Mouse (Mus musculus): Measurements from ENCODE around the gene Dcx. TPM values are rescaled to one million over a fixed set of nuclear protein-coding genes. Genes with fewer than 3 reads are reported as not detected.

Gene Dcx
- polyA plus RNA-seq (2011; ENCODE audit: insufficient read depth, insufficient read length, low replicate concordance, missing spikeins): not detected in 2 replicates

DNA sequence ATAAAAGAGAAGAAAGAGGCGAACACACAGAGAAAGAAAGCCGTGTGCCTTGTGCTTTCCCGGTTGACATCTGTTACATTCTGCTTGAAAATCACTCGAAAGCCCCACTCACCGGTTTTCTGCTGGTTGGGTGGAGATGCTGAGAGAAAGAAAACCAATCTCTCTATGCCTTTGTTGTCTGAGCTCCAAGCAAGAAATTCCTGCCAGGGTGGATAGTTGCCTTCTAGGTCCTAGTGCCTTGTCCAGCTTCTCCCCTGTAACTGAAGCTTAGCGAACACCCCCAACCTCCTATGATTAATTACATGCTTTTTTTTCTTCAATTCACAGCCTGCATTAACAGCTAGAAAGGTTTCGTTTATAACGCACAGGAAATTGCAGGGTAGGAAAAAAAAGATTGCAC, at the start of gene Dcx:
Gene Dcx, minus strand, starts transcription at position 354 of the 400 bp plus-strand sequence.
- TF ChIP-seq CTCF (IDR thresholded peaks at IDR 0.05; ENCODE audit: control insufficient read depth, insufficient read depth, low read length): no peak
- TF ChIP-seq POLR2A (IDR thresholded peaks at IDR 0.05; ENCODE audit: borderline replicate concordance, control insufficient read depth, low read depth, low read length): no peak
- 56% methylated on average over 8 of the region's 8 CpGs for WGBS
- no peak within 1 kb of the TSS for H3K27ac ChIP-seq (ENCODE audit: control insufficient read depth, insufficient read depth, low read depth, low read length, poor library complexity)
- H3K4me3 ChIP-seq (replicated peaks; ENCODE audit: control insufficient read depth, low read depth, low read length): no peak within 1 kb of the TSS
- H3K4me1 ChIP-seq (ENCODE audit: control insufficient read depth, insufficient read depth, low read length): no peaks in the 10 kb centered on the region

- WGBS: 62% methylated on average over 6 of the region's 6 CpGs
- Histone ChIP-seq H3K4me1 (ENCODE audit: control insufficient read depth, insufficient read depth, low read length) (no peaks in the 10 kb centered on the region), H3K27ac (ENCODE audit: control insufficient read depth, insufficient read depth, low read depth, low read length, poor library complexity) (no peak overlapping the region), H3K4me3 (replicated peaks; ENCODE audit: control insufficient read depth, low read depth, low read length) (no peak overlapping the region)
- no peak for TF ChIP-seq CTCF (IDR thresholded peaks at IDR 0.05; ENCODE audit: control insufficient read depth, insufficient read depth, low read length)
- no peak for TF ChIP-seq POLR2A (IDR thresholded peaks at IDR 0.05; ENCODE audit: borderline replicate concordance, control insufficient read depth, low read depth, low read length)
Measured at GRCm38 (mm10) chrX:143966249-143966648, 33.1 kb upstream of the Dcx start.

GRCm38 (mm10) chrX:143933671-143934070, 560 bp upstream of the Dcx start:
- Histone ChIP-seq H3K4me3 (replicated peaks; ENCODE audit: control insufficient read depth, low read depth, low read length) (no peak overlapping the region), H3K27ac (ENCODE audit: control insufficient read depth, insufficient read depth, low read depth, low read length, poor library complexity) (no peak overlapping the region), H3K4me1 (ENCODE audit: control insufficient read depth, insufficient read depth, low read length) (no peaks in the 10 kb centered on the region)
- WGBS: 70% methylated on average over 2 of the region's 2 CpGs
- no peak for TF ChIP-seq POLR2A (IDR thresholded peaks at IDR 0.05; ENCODE audit: borderline replicate concordance, control insufficient read depth, low read depth, low read length)

DNA sequence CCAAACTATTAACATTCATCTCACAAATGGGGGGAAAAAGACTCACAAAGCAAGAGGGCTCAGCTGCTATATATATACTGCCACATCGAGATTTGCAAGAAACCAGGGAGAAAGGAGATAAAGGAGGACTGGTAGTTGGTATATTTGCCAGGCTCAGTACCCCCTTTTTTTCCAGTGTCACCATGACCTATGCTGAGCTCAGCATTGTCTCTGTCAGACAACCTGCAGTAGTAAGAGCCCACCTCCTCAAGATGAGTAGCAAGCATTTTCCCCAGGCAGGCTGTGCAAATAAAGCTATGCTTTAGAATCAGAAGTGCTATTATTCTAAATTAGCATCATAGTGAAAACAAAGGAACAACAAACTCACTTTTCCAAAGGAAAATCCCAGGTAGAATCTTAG, 581 bp downstream of the Dcx start:
- Histone ChIP-seq H3K4me1 (ENCODE audit: control insufficient read depth, insufficient read depth, low read length) (no peaks in the 10 kb centered on the region), H3K27ac (ENCODE audit: control insufficient read depth, insufficient read depth, low read depth, low read length, poor library complexity) (no peak overlapping the region), H3K4me3 (replicated peaks; ENCODE audit: control insufficient read depth, low read depth, low read length) (no peak overlapping the region)
- TF ChIP-seq POLR2A (IDR thresholded peaks at IDR 0.05; ENCODE audit: borderline replicate concordance, control insufficient read depth, low read depth, low read length) (no peak), CTCF (IDR thresholded peaks at IDR 0.05; ENCODE audit: control insufficient read depth, insufficient read depth, low read length) (no peak)
- WGBS: 68% methylated on average over 1 of the region's 1 CpGs

GRCm38 (mm10) chrX:143931400-143932185, 1.5 kb downstream of the Dcx start:
- no peak overlapping the region for H3K27ac ChIP-seq (ENCODE audit: control insufficient read depth, insufficient read depth, low read depth, low read length, poor library complexity)
- no peak overlapping the region for H3K4me3 ChIP-seq (replicated peaks; ENCODE audit: control insufficient read depth, low read depth, low read length)
- 47% methylated on average over 6 of the region's 6 CpGs for WGBS
- TF ChIP-seq POLR2A (IDR thresholded peaks at IDR 0.05; ENCODE audit: borderline replicate concordance, control insufficient read depth, low read depth, low read length) (no peak), CTCF (IDR thresholded peaks at IDR 0.05; ENCODE audit: control insufficient read depth, insufficient read depth, low read length) (no peak)
- no peaks in the 10 kb centered on the region for H3K4me1 ChIP-seq (ENCODE audit: control insufficient read depth, insufficient read depth, low read length)

- Histone ChIP-seq H3K27ac (ENCODE audit: control insufficient read depth, insufficient read depth, low read depth, low read length, poor library complexity) (no peak overlapping the region), H3K4me1 (ENCODE audit: control insufficient read depth, insufficient read depth, low read length) (no peaks in the 10 kb centered on the region), H3K4me3 (replicated peaks; ENCODE audit: control insufficient read depth, low read depth, low read length) (no peak overlapping the region)
- TF ChIP-seq CTCF (IDR thresholded peaks at IDR 0.05; ENCODE audit: control insufficient read depth, insufficient read depth, low read length): no peak
- no peak for TF ChIP-seq POLR2A (IDR thresholded peaks at IDR 0.05; ENCODE audit: borderline replicate concordance, control insufficient read depth, low read depth, low read length)
- 74% methylated on average over 5 of the region's 5 CpGs for WGBS
Measured at GRCm38 (mm10) chrX:143922070-143922469, 11.0 kb downstream of the Dcx start.

DNA sequence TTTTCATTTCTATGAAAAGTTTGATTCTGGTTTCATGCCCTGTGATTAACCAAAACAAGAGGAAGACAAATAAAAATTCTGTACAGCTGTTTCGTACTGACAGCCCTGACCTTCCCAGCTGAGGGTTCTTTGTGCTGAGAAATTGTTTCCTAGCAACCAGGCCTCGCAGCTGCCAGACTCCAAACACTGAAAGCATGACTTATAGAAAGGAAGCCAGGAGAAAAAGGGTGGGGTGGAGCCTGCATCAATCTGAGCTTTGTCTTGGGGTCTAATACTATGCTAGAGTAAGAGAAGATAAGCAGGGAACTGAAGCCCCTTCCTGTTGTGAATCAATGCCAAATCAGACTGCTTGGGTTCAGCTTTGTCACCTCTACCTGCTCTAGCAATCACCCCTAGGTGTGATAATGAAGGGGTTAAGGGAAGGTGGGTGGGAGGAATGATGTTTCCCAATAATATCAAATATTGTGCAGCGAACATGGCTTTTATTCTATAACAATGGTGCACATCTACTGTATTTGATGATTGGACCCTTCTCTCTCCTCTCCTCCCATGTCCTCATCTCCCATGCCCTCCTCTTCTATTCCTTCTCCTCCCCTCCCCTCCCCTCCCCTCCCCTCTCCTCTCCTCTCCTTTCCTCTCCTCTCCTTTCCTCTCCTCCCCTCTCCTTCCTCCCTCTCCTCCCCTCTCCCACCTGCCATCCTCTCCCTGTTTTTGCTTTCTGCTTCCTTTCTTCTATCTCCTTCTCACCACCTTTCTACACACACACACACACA, 26.2 kb downstream of the Dcx start:
- 52% methylated on average over 3 of the region's 3 CpGs for WGBS
- TF ChIP-seq CTCF (IDR thresholded peaks at IDR 0.05; ENCODE audit: control insufficient read depth, insufficient read depth, low read length): no peak
- TF ChIP-seq POLR2A (IDR thresholded peaks at IDR 0.05; ENCODE audit: borderline replicate concordance, control insufficient read depth, low read depth, low read length): no peak
- Histone ChIP-seq H3K4me3 (replicated peaks; ENCODE audit: control insufficient read depth, low read depth, low read length) (no peak overlapping the region), H3K4me1 (ENCODE audit: control insufficient read depth, insufficient read depth, low read length) (no peaks in the 10 kb centered on the region), H3K27ac (ENCODE audit: control insufficient read depth, insufficient read depth, low read depth, low read length, poor library complexity) (no peak overlapping the region)

DNA sequence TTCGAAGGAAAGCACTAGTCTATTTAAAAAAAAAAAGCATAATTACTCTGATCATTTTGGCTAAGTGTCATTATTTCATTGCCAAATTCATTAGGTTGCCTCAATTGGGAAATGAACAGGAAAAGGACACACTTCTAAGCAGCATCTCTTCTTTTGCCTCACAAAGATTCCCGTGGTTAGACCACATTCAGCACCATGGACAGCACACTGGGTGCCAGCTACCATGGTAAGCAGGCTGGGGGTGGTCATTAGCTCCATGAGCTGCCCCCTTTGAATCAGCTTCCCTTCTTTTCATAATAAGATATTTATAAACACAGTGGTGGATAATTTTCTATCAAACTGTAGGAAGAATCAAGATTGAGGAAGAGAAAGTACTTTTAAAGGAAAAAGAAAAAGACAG, 28.4 kb downstream of the Dcx start:
- H3K27ac ChIP-seq (ENCODE audit: control insufficient read depth, insufficient read depth, low read depth, low read length, poor library complexity): no peak overlapping the region
- H3K4me3 ChIP-seq (replicated peaks; ENCODE audit: control insufficient read depth, low read depth, low read length): no peak overlapping the region
- WGBS: 23% methylated on average over 2 of the region's 2 CpGs
- H3K4me1 ChIP-seq (ENCODE audit: control insufficient read depth, insufficient read depth, low read length): no peaks in the 10 kb centered on the region
- TF ChIP-seq CTCF (IDR thresholded peaks at IDR 0.05; ENCODE audit: control insufficient read depth, insufficient read depth, low read length) (no peak), POLR2A (IDR thresholded peaks at IDR 0.05; ENCODE audit: borderline replicate concordance, control insufficient read depth, low read depth, low read length) (no peak)
